Mouse (Mus musculus) kidney, adult 2 months (tissue): Measurements from ENCODE around the gene Kmt2b. TPM values are rescaled to one million over a fixed set of nuclear protein-coding genes. Genes with fewer than 3 reads are reported as not detected.
A peak's percentile ranks its signal among the peaks of the same experiment; 100 is the strongest.

ENCODE experiments used
- DNase-seq: peaks from one replicate; pipeline ENCODE4 v3.0.0; 2021
- H3K27ac ChIP-seq: fragments of 200-500 bp; 2 replicates; pipeline ENCODE4 v1.5.1; 2012; ENCODE audit warnings: low read depth, low read length, control low read depth, inconsistent platforms; ENCODE audit not compliant: insufficient read depth
- H3K27me3 ChIP-seq: fragments of 200-500 bp; replicated peaks from 2 replicates; pipeline ENCODE4 v1.6.1; 2012; ENCODE audit warnings: mild to moderate bottlenecking, moderate library complexity, low read length, inconsistent platforms; ENCODE audit not compliant: control insufficient read depth, insufficient read depth
- H3K36me3 ChIP-seq: fragments of 200-500 bp; 2 replicates; pipeline ENCODE4 v1.6.1; 2012; ENCODE audit warnings: mild to moderate bottlenecking, moderate library complexity, low read length, inconsistent platforms; ENCODE audit not compliant: control insufficient read depth, insufficient read depth
- H3K4me1 ChIP-seq: fragments of 200-500 bp; 2 replicates; pipeline ENCODE4 v1.6.1; 2011; ENCODE audit warnings: low read length; ENCODE audit not compliant: control insufficient read depth, insufficient read depth
- H3K4me3 ChIP-seq: fragments of 200-500 bp; 2 replicates; pipeline ENCODE4 v1.5.1; 2011; ENCODE audit warnings: mild to moderate bottlenecking, low read depth, low read length, control low read depth; ENCODE audit not compliant: insufficient read depth
- CTCF ChIP-seq: fragments of 200-500 bp; conservative IDR thresholded peaks from 2 replicates; pipeline ENCODE4 v1.5.1; 2011; ENCODE audit warnings: low read depth, mild to moderate bottlenecking, control low read depth, low read length, moderate library complexity, mixed read lengths; ENCODE audit not compliant: insufficient read depth, insufficient read length
- POLR2A ChIP-seq: fragments of 200-500 bp; IDR thresholded peaks from one replicate; pipeline ENCODE4 v1.6.1; 2011; ENCODE audit warnings: low read depth, low read length, control low read depth
- WGBS: fragments of 180-500 bp; shearing (Covaris S2); methylation state at CpG from one replicate; pipeline ENCODE4 v1.1.7; 2018; 5-methylcytosine and 5-hydroxymethylcytosine counted together
- polyA plus RNA-seq: library from polyadenylated mRNA; depleted of rRNA; stranded (reverse); fragments of >200 nt; gene quantifications from 2 replicates; pipeline ENCODE4 v1.2.3, GENCODE M21; 2012

Kmt2b gene
- polyA plus RNA-seq, 1 experiment: 26.7 TPM

- H3K27me3 ChIP-seq: no peaks in the 10 kb centered on the region
- H3K36me3 ChIP-seq: no peaks in the 10 kb centered on the region; the same call in 1 of the 2 replicates
- H3K4me3 ChIP-seq: peak overlapping the region; percentile 61
- WGBS: 3% methylated on average over 67 of the region's 67 CpGs
- H3K4me1 ChIP-seq: peaks cover 10% of the 10 kb centered on the region; the same call in 1 of the 2 replicates
- no peak for DNase-seq
- TF ChIP-seq CTCF (no peak), POLR2A (no peak)
- H3K27ac ChIP-seq: peak overlapping the region; percentile 91
Observed at GRCm38 (mm10) chr7:30587842-30588667, 471 bp downstream of the Kmt2b start.

GRCm38 (mm10) chr7:30586455-30587020 lies 2.0 kb downstream of the Kmt2b start:
- Histone ChIP-seq H3K4me1 (peaks cover 10% of the 10 kb centered on the region; the same call in 1 of the 2 replicates), H3K4me3 (no peak overlapping the region), H3K27ac (no peak overlapping the region), H3K36me3 (no peaks in the 10 kb centered on the region; the same call in none of the 2 replicates), H3K27me3 (no peaks in the 10 kb centered on the region)
- WGBS: 76% methylated on average over 28 of the region's 28 CpGs
- no peak for DNase-seq
- no peak for TF ChIP-seq CTCF
- no peak for TF ChIP-seq POLR2A

DNA sequence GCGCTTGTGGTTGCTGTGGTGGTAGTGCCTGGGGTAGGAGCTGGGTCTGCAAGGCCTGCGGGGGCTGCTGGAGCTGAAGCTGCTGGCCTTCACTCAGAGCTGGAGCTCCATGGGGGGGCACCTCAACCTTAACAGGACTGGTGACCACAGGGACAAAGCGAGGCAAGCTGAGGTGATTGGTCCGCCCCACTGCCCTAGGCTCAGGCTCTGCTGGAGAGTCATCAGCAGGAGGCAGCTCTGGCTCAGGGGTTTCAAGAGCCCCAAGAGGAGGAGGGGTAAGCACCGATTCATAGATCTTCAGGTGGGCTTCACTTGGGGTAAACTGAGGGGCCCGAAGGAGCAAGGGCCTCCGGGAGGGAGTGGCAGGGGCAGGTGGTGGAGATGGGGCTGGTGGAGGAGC lies 3.4 kb downstream of the Kmt2b start:
- H3K27me3 ChIP-seq: no peaks in the 10 kb centered on the region
- no peak overlapping the region for H3K4me3 ChIP-seq
- H3K36me3 ChIP-seq: no peaks in the 10 kb centered on the region; the same call in none of the 2 replicates
- 96% methylated on average over 7 of the region's 7 CpGs for WGBS
- DNase-seq: no peak
- peaks cover 8% of the 10 kb centered on the region; the same call in 1 of the 2 replicates for H3K4me1 ChIP-seq
- H3K27ac ChIP-seq: no peak overlapping the region
- TF ChIP-seq POLR2A (no peak), CTCF (no peak)

GRCm38 (mm10) chr7:30584339-30584738 lies 4.2 kb downstream of the Kmt2b start:
- TF ChIP-seq CTCF (no peak), POLR2A (no peak)
- no peak overlapping the region for H3K27ac ChIP-seq
- no peaks in the 10 kb centered on the region for H3K27me3 ChIP-seq
- 86% methylated on average over 10 of the region's 10 CpGs for WGBS
- H3K36me3 ChIP-seq: no peaks in the 10 kb centered on the region; the same call in none of the 2 replicates
- DNase-seq: no peak
- H3K4me1 ChIP-seq: peaks cover 6% of the 10 kb centered on the region; the same call in 1 of the 2 replicates
- H3K4me3 ChIP-seq: no peak overlapping the region

- H3K27me3 ChIP-seq: no peaks in the 10 kb centered on the region
- H3K36me3 ChIP-seq: no peaks in the 10 kb centered on the region; the same call in none of the 2 replicates
- 66% methylated on average over 16 of the region's 16 CpGs for WGBS
- no peak overlapping the region; the same call in 1 of the 2 replicates for H3K27ac ChIP-seq
- TF ChIP-seq POLR2A: no peak
- TF ChIP-seq CTCF: no peak
- no peaks in the 10 kb centered on the region for H3K4me1 ChIP-seq
- no peak overlapping the region for H3K4me3 ChIP-seq
- DNase-seq: no peak
Observed at GRCm38 (mm10) chr7:30581547-30581946, 7.0 kb downstream of the Kmt2b start.

GRCm38 (mm10) chr7:30579950-30580349 lies 8.6 kb downstream of the Kmt2b start:
- H3K27me3 ChIP-seq: no peaks in the 10 kb centered on the region
- no peak overlapping the region for H3K4me3 ChIP-seq
- 89% methylated on average over 8 of the region's 8 CpGs for WGBS
- TF ChIP-seq POLR2A (no peak), CTCF (no peak)
- no peaks in the 10 kb centered on the region for H3K4me1 ChIP-seq
- DNase-seq: no peak
- H3K27ac ChIP-seq: no peak overlapping the region
- H3K36me3 ChIP-seq: peaks cover under 1% of the 10 kb centered on the region

GRCm38 (mm10) chr7:30572969-30573368 lies 15.6 kb downstream of the Kmt2b start:
- H3K27ac ChIP-seq: no peak overlapping the region
- peaks cover 5% of the 10 kb centered on the region; the same call in 1 of the 2 replicates for H3K36me3 ChIP-seq
- DNase-seq: peak; percentile 81
- TF ChIP-seq POLR2A (no peak), CTCF (no peak)
- H3K27me3 ChIP-seq: no peaks in the 10 kb centered on the region
- no peak overlapping the region for H3K4me3 ChIP-seq
- WGBS: 28% methylated on average over 2 of the region's 2 CpGs
- no peaks in the 10 kb centered on the region for H3K4me1 ChIP-seq
